Mouse (Mus musculus): ENCODE data around the gene Ndufs2.

The Ndufs2 gene

GRCm38 (mm10) chr1:171231844-171232243 lies 19.3 kb downstream of the Ndufs2 start:
- no peak for DNase-seq (ENCODE audit: low spot score)

- no peak for DNase-seq (ENCODE audit: low spot score)
Observed at GRCm38 (mm10) chr1:171230215-171230614, 21.0 kb downstream of the Ndufs2 start.

- DNase-seq (ENCODE audit: low spot score), result no peak
Observed at GRCm38 (mm10) chr1:171229750-171230149, 21.4 kb downstream of the Ndufs2 start.

- no peak for DNase-seq (ENCODE audit: low spot score)
Observed at GRCm38 (mm10) chr1:171227879-171228278, 23.3 kb downstream of the Ndufs2 start.

GRCm38 (mm10) chr1:171226780-171227179 lies 24.4 kb downstream of the Ndufs2 start:
- no peak for DNase-seq (ENCODE audit: low spot score)

- DNase-seq (ENCODE audit: low spot score), result no peak
Observed at GRCm38 (mm10) chr1:171224857-171225256, 26.3 kb downstream of the Ndufs2 start, which contains the start of gene Apoa2. Gene Apoa2, plus strand, starts transcription at chr1:171225054.

GRCm38 (mm10) chr1:171223796-171224195 lies 27.4 kb downstream of the Ndufs2 start:
- no peak for DNase-seq (ENCODE audit: low spot score)

GRCm38 (mm10) chr1:171223168-171223567 lies 28.0 kb downstream of the Ndufs2 start:
- DNase-seq (ENCODE audit: low spot score), result no peak

GRCm38 (mm10) chr1:171222238-171223155 lies 28.7 kb downstream of the Ndufs2 start, which contains the start of gene Tomm40l:
Gene Tomm40l, minus strand, starts transcription at chr1:171222514.
- DNase-seq (ENCODE audit: low spot score), result peak; percentile 68

GRCm38 (mm10) chr1:171221281-171222193 lies 29.7 kb downstream of the Ndufs2 start:
- peak; percentile 30 for DNase-seq (ENCODE audit: low spot score)

- peak; percentile 87 for DNase-seq (ENCODE audit: low spot score)
Observed at GRCm38 (mm10) chr1:171220871-171221270, 30.3 kb downstream of the Ndufs2 start.

GRCm38 (mm10) chr1:171216241-171216955 lies 34.8 kb downstream of the Ndufs2 start:
- DNase-seq (ENCODE audit: low spot score), result no peak

- no peak for DNase-seq (ENCODE audit: low spot score)
Observed at GRCm38 (mm10) chr1:171213801-171214496, 37.2 kb downstream of the Ndufs2 start, which contains the start of gene Nr1i3. Gene Nr1i3, plus strand, starts transcription at chr1:171213970.

GRCm38 (mm10) chr1:171212854-171213253 lies 38.3 kb downstream of the Ndufs2 start:
- no peak for DNase-seq (ENCODE audit: low spot score)

GRCm38 (mm10) chr1:171209409-171209808 lies 41.8 kb downstream of the Ndufs2 start:
- DNase-seq (ENCODE audit: low spot score), result no peak

GRCm38 (mm10) chr1:171205704-171206493 lies 45.3 kb downstream of the Ndufs2 start:
- no peak for DNase-seq (ENCODE audit: low spot score)

GRCm38 (mm10) chr1:171204249-171204644 lies 46.9 kb downstream of the Ndufs2 start:
- DNase-seq (ENCODE audit: low spot score), result no peak

GRCm38 (mm10) chr1:171203471-171204248 lies 47.5 kb downstream of the Ndufs2 start:
- no peak for DNase-seq (ENCODE audit: low spot score)

GRCm38 (mm10) chr1:171200769-171201168 lies 50.4 kb downstream of the Ndufs2 start:
- no peak for DNase-seq (ENCODE audit: low spot score)

Data from urinary bladder, postnatal 25 days (tissue).